Mouse (Mus musculus) liver, postnatal 0 days (tissue): Measurements from ENCODE around the gene Crybg2. TPM values are rescaled to one million over a fixed set of nuclear protein-coding genes. Genes with fewer than 3 reads are reported as not detected.

Source experiments
- ATAC-seq: fragments of 200-750 bp; cut with Nextera tagmentation; 2 replicates; pipeline ENCODE4 v1.8.0; 2017; ENCODE audit warnings: mild to moderate bottlenecking, moderate library complexity
- DNase-seq: peaks from one replicate; pipeline ENCODE4 v3.0.0-alpha.2; 2016
- H3K27ac ChIP-seq: fragments of 300-500 bp; sonication (generic); 2 replicates; pipeline ENCODE4 v1.5.1; 2014; ENCODE audit warnings: antibody characterized with exemption, moderate library complexity, mild to moderate bottlenecking, low read depth
- H3K27me3 ChIP-seq: fragments of 300-500 bp; sonication (generic); 2 replicates; pipeline ENCODE4 v1.6.1; 2014; ENCODE audit warnings: low read length, control low read depth, mixed read lengths; ENCODE audit not compliant: insufficient read depth
- H3K36me3 ChIP-seq: fragments of 300-500 bp; sonication (generic); replicated peaks from 2 replicates; pipeline ENCODE4 v1.6.1; 2014; ENCODE audit warnings: mild to moderate bottlenecking, control low read depth, low read length, moderate library complexity, mixed read lengths; ENCODE audit not compliant: insufficient read depth
- H3K4me1 ChIP-seq: fragments of 300-500 bp; sonication (generic); 2 replicates; pipeline ENCODE4 v1.6.1; 2014; ENCODE audit warnings: antibody characterized with exemption, mild to moderate bottlenecking, control low read depth; ENCODE audit not compliant: insufficient read depth
- H3K4me2 ChIP-seq: fragments of 300-500 bp; sonication (generic); 2 replicates; pipeline ENCODE4 v1.6.1; 2014; ENCODE audit warnings: low read depth, mild to moderate bottlenecking, low read length, moderate library complexity, mixed read lengths
- H3K4me3 ChIP-seq: fragments of 300-500 bp; sonication (generic); 2 replicates; pipeline ENCODE4 v1.5.1; 2014; ENCODE audit warnings: low read depth, low read length
- H3K9ac ChIP-seq: fragments of 300-500 bp; sonication (generic); replicated peaks from 2 replicates; pipeline ENCODE4 v1.6.1; 2014; ENCODE audit warnings: mild to moderate bottlenecking, moderate library complexity
- H3K9me3 ChIP-seq: fragments of 300-500 bp; sonication (generic); 2 replicates; pipeline ENCODE4 v1.6.1; 2016; ENCODE audit warnings: mild to moderate bottlenecking, control low read depth, low read length, mixed read lengths
- CTCF ChIP-seq: sonication (generic); IDR thresholded peaks from 2 replicates; pipeline ENCODE4 v1.5.1; 2016; ENCODE audit warnings: antibody characterized with exemption, low read depth
- EP300 ChIP-seq: IDR thresholded peaks from 2 replicates; pipeline ENCODE4 v1.6.1; 2016; ENCODE audit warnings: antibody characterized with exemption, low read depth, mild to moderate bottlenecking
- WGBS: fragments of 180-500 bp; shearing (Covaris S2); extraction: QIAGEN DNeasy Blood & Tissue Kit; methylation state at CpG from one replicate; pipeline ENCODE4 v1.1.7; 2014; ENCODE audit not compliant: insufficient replicate concordance; 5-methylcytosine and 5-hydroxymethylcytosine counted together
- polyA plus RNA-seq: library from polyadenylated mRNA; unstranded; fragments of >200 nt; fragmentation: Nextera tagmentation; extraction: Ambion mirVana; gene quantifications from 2 replicates; pipeline ENCODE4 v1.2.1, GENCODE M21; 2015

Crybg2 gene
- 0.69 and 1.4 TPM in 2 replicates for polyA plus RNA-seq

DNA sequence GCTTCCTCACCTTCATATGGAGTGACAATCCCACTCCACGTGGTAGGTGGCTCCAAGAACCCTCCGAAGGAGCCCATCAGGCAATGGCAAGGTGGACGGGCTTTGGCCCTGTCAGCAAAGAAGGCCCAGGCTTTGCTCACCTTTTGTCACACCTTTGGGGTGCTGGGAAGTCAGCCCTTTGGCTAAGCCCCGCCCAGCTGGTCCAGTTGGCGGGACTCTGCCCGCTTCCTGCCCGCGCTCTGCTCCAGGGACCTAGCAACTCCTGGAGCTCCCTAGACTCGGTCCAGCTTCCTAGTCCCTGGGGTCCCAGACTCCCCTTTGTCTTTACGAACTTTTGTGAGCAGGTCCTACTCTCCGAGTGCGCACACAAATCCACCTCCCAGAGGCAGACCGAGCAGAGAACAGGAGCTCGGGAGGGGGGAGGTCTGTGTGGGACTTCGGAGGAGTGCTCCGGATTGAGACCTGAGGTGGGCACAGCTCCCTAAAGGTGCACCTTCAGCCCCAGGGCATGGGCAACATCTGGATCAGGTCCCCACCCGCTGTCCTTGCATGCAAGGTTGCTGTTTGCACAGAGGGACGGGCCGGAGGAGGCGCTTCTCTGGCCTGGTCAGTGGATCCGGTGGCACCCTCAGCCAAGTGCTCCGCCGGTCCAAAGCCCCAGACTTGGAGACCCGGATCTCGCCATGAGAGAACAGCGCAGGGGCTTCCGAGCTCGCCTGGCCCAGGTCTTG, at the start of gene Crybg2:
Crybg2 (plus strand) TSS at position 681 of the 731 bp plus-strand sequence.
- peaks cover 12% of the 10 kb centered on the region for H3K4me1 ChIP-seq
- DNase-seq (no peak), ATAC-seq (no peak)
- H3K27me3 ChIP-seq = no peaks in the 10 kb centered on the region
- H3K36me3 ChIP-seq = no peaks in the 10 kb centered on the region
- H3K9ac ChIP-seq = no peak within 1 kb of the TSS
- 60% methylated on average over 28 of the region's 28 CpGs for WGBS
- no peaks in the 10 kb centered on the region for H3K9me3 ChIP-seq
- no peak within 1 kb of the TSS for H3K27ac ChIP-seq
- TF ChIP-seq EP300 (no peak), CTCF (no peak)
- H3K4me2 ChIP-seq = peak within 1 kb of the TSS; percentile 35; the same call in 1 of the 2 replicates
- H3K4me3 ChIP-seq = no peak within 1 kb of the TSS

DNA sequence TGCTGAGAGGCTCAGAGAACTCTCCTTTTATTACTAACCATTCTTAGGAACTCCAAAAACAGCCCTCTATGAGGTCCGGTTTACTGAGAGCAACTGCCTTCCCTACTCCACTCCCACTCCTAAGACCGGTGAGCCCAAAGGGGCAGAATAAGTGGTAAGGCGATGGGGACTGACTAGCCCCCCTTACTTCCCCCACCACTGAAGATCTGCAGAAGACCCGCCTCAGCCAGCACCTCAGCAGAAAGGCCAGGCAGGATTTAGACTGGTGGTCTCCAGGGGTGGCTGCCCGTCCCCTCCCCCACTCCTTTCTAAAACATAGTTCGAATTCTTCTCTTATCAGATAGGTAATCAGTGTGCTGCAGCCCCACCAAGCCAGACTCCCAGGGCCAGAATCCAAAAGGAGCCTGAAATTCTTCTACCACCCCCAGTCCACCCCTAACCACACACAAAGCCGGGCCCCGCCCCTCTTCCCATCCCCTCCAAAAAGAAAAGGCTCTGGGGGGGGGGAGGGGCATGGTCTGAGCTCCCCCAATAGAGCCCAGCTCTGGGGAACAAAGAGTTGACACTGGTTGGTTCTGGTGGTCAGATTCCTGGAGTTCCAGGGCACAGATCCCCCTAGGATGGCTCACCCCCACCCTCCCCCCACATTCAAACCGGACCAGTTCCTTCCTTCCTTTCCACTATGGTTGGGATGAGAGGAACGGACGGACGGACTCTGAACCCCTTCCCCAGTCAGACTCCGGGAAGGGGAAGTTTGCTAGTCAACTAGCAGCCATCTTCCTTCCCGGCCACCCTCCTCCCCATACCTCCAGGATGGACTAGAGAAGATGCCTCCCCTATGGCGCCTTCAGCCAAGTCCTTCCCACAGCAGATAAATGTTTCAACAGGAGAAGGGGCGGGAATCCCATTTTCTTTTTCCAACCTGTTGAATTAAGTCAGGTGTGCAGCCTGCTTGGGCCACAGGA, 48.9 kb upstream of the Crybg2 start:
- ATAC-seq (no peak), DNase-seq (peak; percentile 15)
- H3K4me3 ChIP-seq = peak overlapping the region; percentile 36
- no peaks in the 10 kb centered on the region for H3K4me1 ChIP-seq
- H3K27me3 ChIP-seq = peaks cover 10% of the 10 kb centered on the region; the same call in 1 of the 2 replicates
- H3K27ac ChIP-seq = no peak overlapping the region; the same call in 1 of the 2 replicates
- H3K9me3 ChIP-seq = no peaks in the 10 kb centered on the region
- TF ChIP-seq EP300 = no peak
- no peak for TF ChIP-seq CTCF
- H3K9ac ChIP-seq = 0 out of 2 replicates have a peak overlapping the region, but pooled peaks have one; percentile 16
- H3K36me3 ChIP-seq = no peaks in the 10 kb centered on the region
- peak overlapping the region; percentile 26; the same call in 1 of the 2 replicates for H3K4me2 ChIP-seq
- 23% methylated on average over 16 of the region's 16 CpGs for WGBS

DNA sequence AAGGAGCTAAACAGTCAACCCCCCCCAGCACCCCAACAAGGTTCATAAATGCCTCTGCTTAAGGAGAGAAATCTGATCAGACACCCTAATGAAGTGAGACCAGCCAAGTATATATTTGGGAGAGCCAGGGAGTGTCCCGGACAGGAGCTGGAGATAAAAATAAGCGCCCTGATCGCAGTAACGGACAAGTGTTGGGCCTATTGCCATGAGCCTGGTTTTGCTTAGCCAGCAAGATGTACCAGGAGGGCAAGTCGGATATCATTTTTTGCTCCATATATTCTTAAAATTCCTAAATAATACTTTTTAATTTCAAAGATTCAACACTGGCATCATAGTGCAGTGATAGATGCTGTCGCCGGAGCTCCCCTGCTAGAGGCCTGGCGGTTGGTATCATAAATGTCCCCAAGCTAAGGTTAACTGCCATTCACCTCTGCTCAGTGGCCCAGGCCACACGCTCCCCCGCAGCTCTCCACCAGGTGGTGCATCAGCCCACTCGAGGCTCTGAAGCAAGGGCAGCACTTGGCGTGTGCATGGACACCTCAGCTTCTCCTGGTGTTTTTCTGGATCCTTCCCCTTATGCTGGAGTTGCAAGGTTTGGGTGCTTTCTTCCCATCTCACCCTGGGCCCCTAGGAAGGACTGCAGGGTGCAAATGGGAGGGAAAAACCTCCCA, 47.6 kb upstream of the Crybg2 start:
- Histone ChIP-seq H3K27me3 (peaks cover 22% of the 10 kb centered on the region), H3K4me1 (peaks cover 2% of the 10 kb centered on the region; the same call in 1 of the 2 replicates), H3K36me3 (no peaks in the 10 kb centered on the region), H3K27ac (no peak overlapping the region), H3K9me3 (no peaks in the 10 kb centered on the region), H3K9ac (no peak overlapping the region), H3K4me3 (no peak overlapping the region), H3K4me2 (no peak overlapping the region)
- no peak for ATAC-seq
- no peak for TF ChIP-seq EP300
- TF ChIP-seq CTCF = peak; percentile 55
- peak; percentile 31 for DNase-seq
- 54% methylated on average over 12 of the region's 12 CpGs for WGBS

DNA sequence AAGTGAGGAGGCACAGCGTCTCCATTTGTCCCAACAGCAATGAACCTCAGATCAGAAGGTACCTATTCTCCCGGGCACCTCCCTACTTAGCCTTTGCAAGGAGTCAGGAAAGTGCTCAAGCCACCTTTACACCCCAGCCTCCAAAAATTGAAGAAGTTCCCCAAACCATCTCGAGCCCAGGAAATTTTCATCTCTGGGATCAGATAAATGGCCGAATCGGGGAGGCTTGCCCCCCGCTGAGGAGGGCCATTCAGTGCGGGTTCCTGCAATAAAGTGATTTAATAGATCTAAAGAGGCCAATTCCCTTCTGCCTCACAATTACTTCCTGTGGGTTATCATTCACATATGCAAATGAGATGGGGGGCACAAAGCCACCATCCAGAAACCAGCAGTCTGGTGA, 44.4 kb upstream of the Crybg2 start:
- Histone ChIP-seq H3K4me1 (peaks cover 7% of the 10 kb centered on the region), H3K9me3 (no peaks in the 10 kb centered on the region), H3K27ac (no peak overlapping the region), H3K27me3 (peaks cover 46% of the 10 kb centered on the region), H3K36me3 (no peaks in the 10 kb centered on the region), H3K9ac (no peak overlapping the region), H3K4me2 (no peak overlapping the region), H3K4me3 (no peak overlapping the region)
- DNase-seq (no peak), ATAC-seq (no peak)
- WGBS = 21% methylated on average over 7 of the region's 7 CpGs
- no peak for TF ChIP-seq CTCF

DNA sequence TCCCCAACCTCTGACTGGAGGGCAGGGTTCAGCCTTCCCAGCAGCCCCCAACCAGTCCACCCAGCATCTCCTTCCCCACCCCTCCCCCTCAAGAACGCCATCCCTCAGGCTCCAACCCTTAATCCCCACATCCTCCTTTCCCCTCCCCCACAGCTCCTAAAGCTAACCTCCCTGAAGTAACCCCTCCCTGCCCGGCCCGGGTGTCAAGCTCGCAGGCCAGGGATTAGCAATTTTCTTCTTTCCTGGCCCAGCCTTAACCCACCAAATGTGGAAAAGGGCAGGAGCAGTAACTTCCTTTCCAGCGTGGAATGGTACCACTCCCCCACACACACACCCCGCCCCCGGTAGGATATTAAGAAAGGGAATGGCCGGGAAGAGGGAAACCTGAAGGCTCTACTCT, 43.8 kb upstream of the Crybg2 start:
- H3K9ac ChIP-seq = no peak overlapping the region
- no peak overlapping the region for H3K4me2 ChIP-seq
- DNase-seq (no peak), ATAC-seq (no peak)
- TF ChIP-seq CTCF (no peak), EP300 (no peak)
- H3K27ac ChIP-seq = no peak overlapping the region
- no peak overlapping the region for H3K4me3 ChIP-seq
- 6% methylated on average over 8 of the region's 8 CpGs for WGBS
- H3K9me3 ChIP-seq = no peaks in the 10 kb centered on the region
- peaks cover 46% of the 10 kb centered on the region for H3K27me3 ChIP-seq
- no peaks in the 10 kb centered on the region for H3K36me3 ChIP-seq
- H3K4me1 ChIP-seq = peaks cover 7% of the 10 kb centered on the region
